Mouse (Mus musculus) cerebellum, postnatal 10 days (tissue): ENCODE measurements around the gene Olfr1211.

Experiments
- DNase-seq, 2 experiments: peaks; one replicate each; pipeline ENCODE4 v3.0.0; 2021; ENCODE audit warnings: mixed read lengths in 2 of 2

Gene Olfr1211

GRCm38 (mm10) chr2:88938011-88938410 is at the start of gene Olfr1211:
Gene Olfr1211 (minus strand): TSS chr2:88938111.
- no peak for DNase-seq

GRCm38 (mm10) chr2:88980181-88980580 is 42.3 kb upstream of the Olfr1211 start, which contains the start of gene Gm13762:
Gene Gm13762 (minus strand): TSS chr2:88980281.
- no peak for DNase-seq

DNA sequence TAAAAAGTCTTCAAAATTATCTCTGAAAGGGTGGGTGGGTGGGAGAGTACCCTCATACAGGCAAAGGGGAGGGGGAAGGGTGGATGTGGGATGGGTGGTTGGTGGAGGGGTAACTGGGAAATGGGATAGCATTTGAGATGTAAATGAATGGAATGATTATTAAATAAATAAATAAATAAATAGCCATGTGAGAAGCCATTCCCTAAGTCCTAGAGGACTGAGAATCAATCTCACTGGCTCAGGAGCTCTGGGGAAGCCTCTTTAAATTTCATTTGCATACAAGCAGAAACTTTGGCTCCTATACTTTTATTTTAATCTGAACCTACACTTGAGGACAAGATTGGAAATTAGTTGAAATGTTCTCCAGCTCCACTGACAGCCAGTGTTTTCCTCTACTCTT is 15.8 kb upstream of the Olfr1211 start, which contains the start of gene Olfr1212:
Gene Olfr1212, plus strand, starts transcription at position 301 of the 400 bp plus-strand sequence.
- no peak for DNase-seq

- no peak for DNase-seq
These were observed 22.9 kb downstream of the Olfr1211 start, which contains the start of gene Olfr1209 for GRCm38 (mm10) chr2:88915057-88915456. Gene Olfr1209 (minus strand): TSS chr2:88915157.

DNA sequence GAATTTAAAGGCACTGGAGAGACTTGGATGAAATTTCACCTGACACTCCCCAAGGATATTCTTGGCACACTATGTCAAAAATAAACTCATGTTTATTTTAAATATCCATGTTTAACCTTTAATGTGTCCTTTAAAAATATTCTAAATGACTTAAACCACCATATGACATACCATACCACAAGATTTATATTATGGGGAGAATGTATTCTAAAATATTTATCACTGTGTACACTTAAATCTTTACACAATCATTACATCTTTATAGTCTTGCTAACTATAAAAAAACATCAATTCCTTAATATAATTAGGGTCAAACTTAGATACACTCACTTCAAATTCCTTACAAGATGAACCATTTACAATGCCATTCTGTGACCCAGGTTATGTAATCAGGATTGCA is 35.7 kb downstream of the Olfr1211 start, which contains the start of gene Olfr1208:
Gene Olfr1208, minus strand, starts transcription at position 101 of the 400 bp plus-strand sequence.
- DNase-seq, result no peak
